Mouse (Mus musculus): Measurements from ENCODE around the gene Slc7a11.

DNA sequence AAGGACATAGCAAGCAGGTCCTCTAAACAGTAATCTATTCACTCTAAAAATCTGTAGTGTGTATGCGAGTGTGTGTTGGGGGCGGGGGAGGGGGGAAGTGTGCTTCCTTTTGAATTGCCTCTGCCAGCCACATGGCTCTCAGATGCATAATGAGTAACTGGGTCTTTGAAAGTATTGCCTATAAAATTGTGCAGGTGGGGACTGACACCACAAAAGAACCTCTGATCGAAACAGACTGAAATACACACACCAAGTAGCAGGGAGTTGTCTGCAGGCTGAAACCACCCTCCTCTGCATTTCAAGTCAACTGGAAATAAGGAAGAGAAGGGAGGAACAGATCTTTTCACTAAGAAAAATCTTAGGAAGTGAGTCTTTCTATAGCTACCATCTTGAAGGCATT, 76.2 kb downstream of the Slc7a11 start:
- TF ChIP-seq POLR2A (IDR thresholded peaks at IDR 0.05; ENCODE audit: borderline replicate concordance, extremely low read depth, low read depth, low read length) (no peak), CTCF (IDR thresholded peaks at IDR 0.05; ENCODE audit: insufficient read depth, low read length) (no peak)
